Mouse (Mus musculus): ENCODE data around the gene Guca2b. TPM values are rescaled to one million over a fixed set of nuclear protein-coding genes. Genes with fewer than 3 reads are reported as not detected.

The Guca2b gene
- polyA plus RNA-seq (2015; fragmentation: Nextera tagmentation; extraction: Ambion mirVana) = 4.3 and 6.9 TPM in 2 replicates

GRCm38 (mm10) chr4:119658731-119659130, at the start of gene Guca2b:
Guca2b (minus strand) TSS chr4:119658954.
- ATAC-seq (ENCODE audit: insufficient read depth, low FRiP score) = no peak
- no peak within 1 kb of the TSS for H3K27ac ChIP-seq (ENCODE audit: low read length)

GRCm38 (mm10) chr4:119707751-119708150, 49.0 kb upstream of the Guca2b start:
- WGBS = 33% methylated on average over 3 of the region's 3 CpGs

More at GRCm38 (mm10) chr4:119658731-119659130, at the start of gene Guca2b:
- H3K27me3 ChIP-seq (ENCODE audit: control insufficient read depth, insufficient read depth, low read length) = no peaks in the 10 kb centered on the region
- H3K4me1 ChIP-seq (ENCODE audit: control insufficient read depth, insufficient read depth, low read length) = no peaks in the 10 kb centered on the region
- 78% methylated on average over 4 of the region's 4 CpGs for WGBS
- H3K36me3 ChIP-seq (ENCODE audit: control insufficient read depth, insufficient read depth, low read length) = no peaks in the 10 kb centered on the region
- no peak within 1 kb of the TSS for H3K9ac ChIP-seq (ENCODE audit: low read length)
- no peak within 1 kb of the TSS for H3K4me2 ChIP-seq (ENCODE audit: low read depth, low read length)
- H3K9me3 ChIP-seq (replicated peaks; ENCODE audit: control insufficient read depth, low read length) = no peaks in the 10 kb centered on the region
- no peak within 1 kb of the TSS for H3K4me3 ChIP-seq (replicated peaks; ENCODE audit: low read length)

GRCm38 (mm10) chr4:119707326-119707725, 48.6 kb upstream of the Guca2b start:
- H3K9ac ChIP-seq (ENCODE audit: low read length) = no peak overlapping the region
- 52% methylated on average over 5 of the region's 5 CpGs for WGBS
- no peak overlapping the region for H3K4me2 ChIP-seq (ENCODE audit: low read depth, low read length)
- no peak overlapping the region for H3K27ac ChIP-seq (ENCODE audit: low read length)
- no peak for ATAC-seq (ENCODE audit: insufficient read depth, low FRiP score)
- no peak overlapping the region for H3K4me3 ChIP-seq (replicated peaks; ENCODE audit: low read length)
- H3K36me3 ChIP-seq (ENCODE audit: control insufficient read depth, insufficient read depth, low read length) = no peaks in the 10 kb centered on the region
- H3K4me1 ChIP-seq (ENCODE audit: control insufficient read depth, insufficient read depth, low read length) = no peaks in the 10 kb centered on the region
- no peaks in the 10 kb centered on the region for H3K27me3 ChIP-seq (ENCODE audit: control insufficient read depth, insufficient read depth, low read length)
- H3K9me3 ChIP-seq (replicated peaks; ENCODE audit: control insufficient read depth, low read length) = no peaks in the 10 kb centered on the region

More at GRCm38 (mm10) chr4:119707751-119708150, 49.0 kb upstream of the Guca2b start:
- Histone ChIP-seq H3K4me2 (ENCODE audit: low read depth, low read length) (no peak overlapping the region), H3K27me3 (ENCODE audit: control insufficient read depth, insufficient read depth, low read length) (no peaks in the 10 kb centered on the region), H3K36me3 (ENCODE audit: control insufficient read depth, insufficient read depth, low read length) (no peaks in the 10 kb centered on the region), H3K27ac (ENCODE audit: low read length) (no peak overlapping the region), H3K4me1 (ENCODE audit: control insufficient read depth, insufficient read depth, low read length) (no peaks in the 10 kb centered on the region), H3K4me3 (replicated peaks; ENCODE audit: low read length) (no peak overlapping the region), H3K9ac (ENCODE audit: low read length) (no peak overlapping the region), H3K9me3 (replicated peaks; ENCODE audit: control insufficient read depth, low read length) (no peaks in the 10 kb centered on the region)
- ATAC-seq (ENCODE audit: insufficient read depth, low FRiP score) = no peak

GRCm38 (mm10) chr4:119703965-119704364, 45.2 kb upstream of the Guca2b start:
- no peak for ATAC-seq (ENCODE audit: insufficient read depth, low FRiP score)

GRCm38 (mm10) chr4:119701269-119701954, 42.7 kb upstream of the Guca2b start:
- no peak for ATAC-seq (ENCODE audit: insufficient read depth, low FRiP score)
- Histone ChIP-seq H3K4me2 (ENCODE audit: low read depth, low read length) (no peak overlapping the region), H3K4me3 (replicated peaks; ENCODE audit: low read length) (no peak overlapping the region), H3K27ac (ENCODE audit: low read length) (no peak overlapping the region), H3K27me3 (ENCODE audit: control insufficient read depth, insufficient read depth, low read length) (no peaks in the 10 kb centered on the region), H3K9ac (ENCODE audit: low read length) (no peak overlapping the region), H3K9me3 (replicated peaks; ENCODE audit: control insufficient read depth, low read length) (no peaks in the 10 kb centered on the region), H3K4me1 (ENCODE audit: control insufficient read depth, insufficient read depth, low read length) (no peaks in the 10 kb centered on the region), H3K36me3 (ENCODE audit: control insufficient read depth, insufficient read depth, low read length) (no peaks in the 10 kb centered on the region)
- WGBS = 80% methylated on average over 11 of the region's 11 CpGs

More at GRCm38 (mm10) chr4:119703965-119704364, 45.2 kb upstream of the Guca2b start:
- Histone ChIP-seq H3K27ac (ENCODE audit: low read length) (no peak overlapping the region), H3K36me3 (ENCODE audit: control insufficient read depth, insufficient read depth, low read length) (no peaks in the 10 kb centered on the region), H3K4me3 (replicated peaks; ENCODE audit: low read length) (no peak overlapping the region), H3K27me3 (ENCODE audit: control insufficient read depth, insufficient read depth, low read length) (no peaks in the 10 kb centered on the region), H3K4me1 (ENCODE audit: control insufficient read depth, insufficient read depth, low read length) (no peaks in the 10 kb centered on the region), H3K4me2 (ENCODE audit: low read depth, low read length) (no peak overlapping the region), H3K9ac (ENCODE audit: low read length) (no peak overlapping the region), H3K9me3 (replicated peaks; ENCODE audit: control insufficient read depth, low read length) (no peaks in the 10 kb centered on the region)
- WGBS = 79% methylated on average over 8 of the region's 8 CpGs

- Histone ChIP-seq H3K4me3 (replicated peaks; ENCODE audit: low read length) (no peak overlapping the region), H3K27ac (ENCODE audit: low read length) (no peak overlapping the region), H3K9ac (ENCODE audit: low read length) (no peak overlapping the region), H3K27me3 (ENCODE audit: control insufficient read depth, insufficient read depth, low read length) (no peaks in the 10 kb centered on the region), H3K4me1 (ENCODE audit: control insufficient read depth, insufficient read depth, low read length) (no peaks in the 10 kb centered on the region), H3K9me3 (replicated peaks; ENCODE audit: control insufficient read depth, low read length) (no peaks in the 10 kb centered on the region), H3K4me2 (ENCODE audit: low read depth, low read length) (no peak overlapping the region), H3K36me3 (ENCODE audit: control insufficient read depth, insufficient read depth, low read length) (no peaks in the 10 kb centered on the region)
- ATAC-seq (ENCODE audit: insufficient read depth, low FRiP score) = no peak
- 46% methylated on average over 2 of the region's 2 CpGs for WGBS
These were observed 39.6 kb upstream of the Guca2b start for GRCm38 (mm10) chr4:119698339-119698738.

- Histone ChIP-seq H3K4me2 (ENCODE audit: low read depth, low read length) (no peak overlapping the region), H3K4me1 (ENCODE audit: control insufficient read depth, insufficient read depth, low read length) (no peaks in the 10 kb centered on the region), H3K9me3 (replicated peaks; ENCODE audit: control insufficient read depth, low read length) (no peaks in the 10 kb centered on the region), H3K27ac (ENCODE audit: low read length) (no peak overlapping the region), H3K27me3 (ENCODE audit: control insufficient read depth, insufficient read depth, low read length) (no peaks in the 10 kb centered on the region), H3K36me3 (ENCODE audit: control insufficient read depth, insufficient read depth, low read length) (no peaks in the 10 kb centered on the region), H3K9ac (ENCODE audit: low read length) (no peak overlapping the region), H3K4me3 (replicated peaks; ENCODE audit: low read length) (no peak overlapping the region)
- ATAC-seq (ENCODE audit: insufficient read depth, low FRiP score) = no peak
- 88% methylated on average over 2 of the region's 2 CpGs for WGBS
These were observed 27.0 kb upstream of the Guca2b start for GRCm38 (mm10) chr4:119685746-119686145.

- Histone ChIP-seq H3K27ac (ENCODE audit: low read length) (no peak overlapping the region), H3K9me3 (replicated peaks; ENCODE audit: control insufficient read depth, low read length) (no peaks in the 10 kb centered on the region), H3K4me3 (replicated peaks; ENCODE audit: low read length) (no peak overlapping the region), H3K27me3 (ENCODE audit: control insufficient read depth, insufficient read depth, low read length) (no peaks in the 10 kb centered on the region), H3K36me3 (ENCODE audit: control insufficient read depth, insufficient read depth, low read length) (no peaks in the 10 kb centered on the region), H3K4me2 (ENCODE audit: low read depth, low read length) (no peak overlapping the region), H3K9ac (ENCODE audit: low read length) (no peak overlapping the region), H3K4me1 (ENCODE audit: control insufficient read depth, insufficient read depth, low read length) (no peaks in the 10 kb centered on the region)
- ATAC-seq (ENCODE audit: insufficient read depth, low FRiP score) = no peak
- 57% methylated on average over 5 of the region's 5 CpGs for WGBS
These were observed 23.8 kb upstream of the Guca2b start for GRCm38 (mm10) chr4:119682596-119682995.

GRCm38 (mm10) chr4:119672685-119673084, 13.9 kb upstream of the Guca2b start:
- Histone ChIP-seq H3K4me2 (ENCODE audit: low read depth, low read length) (no peak overlapping the region), H3K4me1 (ENCODE audit: control insufficient read depth, insufficient read depth, low read length) (no peaks in the 10 kb centered on the region), H3K36me3 (ENCODE audit: control insufficient read depth, insufficient read depth, low read length) (no peaks in the 10 kb centered on the region), H3K4me3 (replicated peaks; ENCODE audit: low read length) (no peak overlapping the region), H3K9ac (ENCODE audit: low read length) (no peak overlapping the region), H3K27ac (ENCODE audit: low read length) (no peak overlapping the region), H3K27me3 (ENCODE audit: control insufficient read depth, insufficient read depth, low read length) (no peaks in the 10 kb centered on the region), H3K9me3 (replicated peaks; ENCODE audit: control insufficient read depth, low read length) (no peaks in the 10 kb centered on the region)
- WGBS = 36% methylated on average over 5 of the region's 5 CpGs
- ATAC-seq (ENCODE audit: insufficient read depth, low FRiP score) = no peak
